Mouse (Mus musculus) kidney, postnatal 36 days (tissue): ENCODE measurements at regions not wholly inside any gene's neighbourhood (a gene's known extent, or its start where the extent isn't known, plus 50 kb on each side); places are given as distances from the start of the nearest gene placed in this dataset.

Experiments
- DNase-seq, 2 experiments: peaks; one replicate each; pipeline ENCODE4 v3.0.0; 2021 to 2022; ENCODE audit warnings: mixed read lengths in 2 of 2

DNA sequence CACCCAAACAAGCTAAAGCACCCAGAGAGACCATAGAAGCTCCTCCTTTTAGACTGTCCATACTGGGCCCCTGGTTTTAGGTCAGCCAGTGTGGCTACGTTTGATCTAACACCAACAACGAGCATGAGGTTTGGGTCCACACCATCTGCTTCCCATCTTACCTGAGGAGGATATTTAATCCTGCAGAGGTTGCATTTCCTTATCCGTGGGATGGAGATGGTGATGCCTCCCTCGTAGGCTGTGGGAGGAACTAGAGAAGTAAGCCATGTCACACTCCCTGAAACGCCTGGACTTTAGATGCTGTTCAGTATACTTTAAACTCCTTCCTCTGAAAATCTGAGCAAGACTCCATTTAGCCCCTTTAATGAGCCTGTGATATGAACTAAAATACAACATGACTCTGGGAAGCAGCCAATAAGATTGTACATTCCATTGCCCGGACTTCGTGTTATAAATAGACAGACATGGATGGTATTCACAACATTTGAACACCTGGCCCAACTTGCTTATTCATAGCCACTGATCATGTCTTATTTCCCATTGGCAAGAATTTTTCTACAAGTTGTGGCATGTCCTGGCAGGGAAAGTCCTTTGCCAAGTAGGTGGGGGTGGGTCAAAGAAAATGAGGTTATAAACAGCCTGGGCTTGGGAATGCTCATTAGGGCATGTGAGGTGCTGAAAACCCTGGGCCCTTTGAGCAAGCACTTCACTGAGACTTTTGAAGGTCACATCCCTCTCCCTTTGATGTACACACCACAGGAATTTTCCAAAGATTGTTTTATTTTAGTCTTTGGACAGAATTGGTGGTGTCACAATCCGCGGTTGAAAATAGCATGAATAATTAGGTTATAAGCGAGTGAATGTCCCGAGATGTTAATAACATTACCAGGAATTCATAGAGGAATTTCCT lies 89.7 kb upstream of the Pgrmc2 start:
- DNase-seq: peak in 1 of 2 experiments; percentile 15

DNA sequence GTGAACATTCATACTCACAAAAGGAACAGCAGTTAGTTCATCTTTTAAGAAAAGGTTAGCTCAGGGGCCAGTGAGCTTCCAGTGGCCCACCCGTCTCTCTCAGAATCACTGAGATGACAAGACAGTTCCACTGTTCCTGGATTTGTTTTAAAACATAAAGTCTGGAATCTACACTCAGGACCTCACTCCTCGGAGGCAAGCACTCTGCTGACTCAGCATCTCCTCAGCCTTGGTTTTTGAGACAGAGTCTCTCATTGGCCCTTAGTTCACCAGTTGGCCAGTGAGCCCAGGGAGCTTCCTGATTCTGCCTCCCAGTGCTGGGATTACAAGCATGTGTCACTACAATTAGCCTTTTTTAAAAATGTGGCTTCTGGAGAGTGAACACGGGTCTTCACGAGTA lies 88.9 kb upstream of the Pgrmc2 start:
- no peak for DNase-seq

DNA sequence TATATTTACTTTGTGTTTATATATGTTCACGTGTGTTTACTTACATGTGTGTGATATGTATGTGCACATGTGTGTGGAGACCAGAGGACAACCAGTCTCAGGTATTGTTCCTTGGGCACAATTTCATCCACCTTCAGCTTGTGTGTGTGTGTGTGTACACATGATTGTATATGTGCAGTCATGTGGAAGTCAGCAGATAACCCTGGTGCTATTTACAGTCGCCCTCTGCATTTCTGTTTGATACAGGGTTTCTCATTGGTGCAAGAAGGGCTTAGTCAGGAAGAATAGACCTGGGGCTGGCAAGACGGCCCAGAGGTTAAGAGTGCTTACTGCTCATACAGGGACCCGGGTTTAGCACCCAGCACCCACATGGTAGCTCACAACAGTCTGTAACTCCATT lies 88.5 kb upstream of the Pgrmc2 start:
- DNase-seq: no peak

DNA sequence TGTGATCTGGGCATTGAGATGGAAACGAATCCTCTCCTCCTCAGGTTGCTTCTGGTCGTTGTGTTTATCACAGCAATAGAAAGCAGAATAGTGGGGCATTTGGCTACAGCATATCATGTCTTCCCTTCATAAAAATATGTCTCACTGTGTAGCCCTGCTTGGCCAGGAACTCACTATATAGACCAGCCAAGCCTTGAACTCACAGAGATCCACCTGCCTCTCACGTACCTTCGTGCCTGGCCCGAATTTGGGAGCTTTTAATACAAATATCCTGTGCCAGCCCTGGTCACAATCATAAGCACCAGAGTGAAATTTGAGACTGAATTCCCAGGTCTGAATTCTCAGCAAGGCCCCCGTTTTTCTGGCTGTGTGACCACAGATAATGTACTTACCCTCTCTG lies 87.7 kb upstream of the Pgrmc2 start:
- DNase-seq: no peak

DNA sequence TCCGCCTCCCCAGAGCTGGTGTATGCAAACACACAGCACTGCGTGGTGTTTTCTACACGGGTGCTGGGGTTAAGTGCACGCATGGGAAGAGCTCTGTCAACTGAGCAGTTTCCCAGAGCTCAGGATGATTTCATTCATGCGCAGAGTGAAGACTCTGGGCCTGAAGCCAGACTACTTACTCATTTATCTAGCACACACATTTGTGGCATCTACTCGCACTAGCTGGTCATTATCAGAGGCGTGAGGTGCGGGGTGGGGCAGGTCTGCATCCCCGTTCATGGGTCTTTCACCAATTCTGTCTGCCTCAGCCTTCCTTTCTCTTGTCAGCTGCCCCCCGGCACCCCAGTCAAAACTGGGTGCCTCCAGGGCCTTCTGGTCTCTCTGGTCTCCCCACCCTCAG lies 86.6 kb upstream of the Pgrmc2 start:
- DNase-seq: no peak

DNA sequence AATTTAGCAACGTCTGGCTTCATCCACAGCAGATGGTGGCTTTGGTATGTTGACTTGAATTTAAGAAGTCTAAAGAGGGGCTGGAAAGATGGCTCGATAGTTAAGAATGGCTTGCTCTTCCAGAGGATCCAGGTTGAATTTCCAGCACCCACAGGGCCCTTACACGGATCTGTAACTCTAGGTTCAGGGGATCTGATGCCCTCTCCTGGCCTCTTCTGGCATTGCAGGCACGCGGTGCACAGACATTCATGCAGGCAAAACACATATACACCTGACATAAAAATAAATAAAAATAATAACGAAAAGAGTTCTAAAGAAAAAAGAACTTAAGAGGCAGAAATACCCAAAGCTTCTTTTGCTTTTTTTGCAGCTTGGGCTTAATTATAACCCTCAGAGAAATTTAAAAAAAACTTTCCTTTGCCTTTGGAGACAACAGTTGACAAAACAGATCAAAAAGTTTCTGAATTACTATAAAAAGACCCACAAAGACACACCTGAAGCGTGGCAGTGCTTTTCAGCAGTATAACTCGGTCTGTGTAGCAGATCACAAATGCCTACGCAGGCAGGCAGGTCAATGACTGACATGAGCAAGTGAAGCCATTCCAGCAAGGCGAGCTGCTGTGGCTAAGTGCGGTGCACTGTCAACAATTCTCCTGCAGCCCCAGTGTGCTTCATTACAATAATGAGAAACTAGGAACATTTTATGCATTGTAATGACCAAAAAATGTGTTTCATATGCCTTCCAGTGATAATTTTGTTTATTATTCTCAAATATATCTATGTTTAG lies 85.5 kb upstream of the Pgrmc2 start:
- DNase-seq: no peak

DNA sequence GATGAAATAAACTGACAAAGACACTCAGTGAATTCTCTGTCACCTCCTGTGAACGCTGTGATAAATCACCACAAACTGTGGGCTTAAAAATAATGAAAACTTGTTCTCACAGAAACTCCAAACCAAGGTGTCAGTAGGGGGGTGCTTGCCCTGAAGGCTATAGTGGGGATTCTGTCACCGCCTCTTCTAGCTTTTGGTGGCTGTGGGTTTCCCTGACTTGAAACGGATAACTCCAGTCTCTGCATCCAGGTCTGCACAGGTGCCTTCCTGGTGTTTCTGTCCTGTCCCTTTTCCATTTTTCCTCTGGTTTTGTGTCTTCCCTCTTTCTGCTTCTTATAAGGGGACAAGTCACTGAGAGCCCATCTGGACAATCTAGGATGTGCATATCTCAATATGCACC lies 84.6 kb upstream of the Pgrmc2 start:
- DNase-seq: no peak

DNA sequence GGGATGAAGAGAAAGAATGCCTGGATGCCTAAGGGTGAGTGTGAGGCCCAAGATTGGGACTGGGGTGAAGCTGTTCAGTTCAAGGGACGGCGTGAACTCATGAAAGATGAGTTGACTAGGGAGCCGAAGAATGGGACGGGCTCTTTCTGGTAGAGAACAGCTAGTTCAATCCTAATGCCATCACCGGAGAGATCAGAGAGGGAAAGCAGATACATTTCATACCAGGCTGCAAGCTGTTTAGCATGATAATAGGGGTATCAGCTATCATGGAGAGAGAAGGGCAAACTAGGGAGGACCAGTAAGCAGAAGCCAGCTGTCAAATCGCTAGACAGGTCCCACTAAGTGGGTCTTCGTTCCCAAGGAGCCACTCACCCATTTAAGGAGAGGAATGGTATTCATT lies 81.9 kb upstream of the Pgrmc2 start:
- no peak for DNase-seq

DNA sequence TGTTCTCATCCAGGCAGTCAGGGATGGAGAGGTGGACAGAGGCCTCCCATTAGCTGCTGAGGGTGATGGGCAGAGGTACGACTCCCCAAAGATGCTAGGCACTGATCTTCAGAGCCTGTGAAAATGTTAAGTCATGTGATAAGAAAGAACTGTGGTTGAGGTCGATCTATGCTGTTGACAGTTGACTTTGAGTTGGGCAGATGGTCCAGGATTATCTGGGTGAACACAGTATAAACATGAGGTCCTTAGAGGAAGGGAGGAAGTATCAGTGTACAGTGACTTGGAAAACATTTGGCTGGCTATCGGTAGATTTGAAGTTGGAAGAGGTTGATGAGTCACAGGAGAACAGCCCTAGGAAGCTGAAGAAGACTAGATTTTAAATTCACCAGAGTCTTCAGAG lies 80.9 kb upstream of the Pgrmc2 start:
- DNase-seq: no peak

DNA sequence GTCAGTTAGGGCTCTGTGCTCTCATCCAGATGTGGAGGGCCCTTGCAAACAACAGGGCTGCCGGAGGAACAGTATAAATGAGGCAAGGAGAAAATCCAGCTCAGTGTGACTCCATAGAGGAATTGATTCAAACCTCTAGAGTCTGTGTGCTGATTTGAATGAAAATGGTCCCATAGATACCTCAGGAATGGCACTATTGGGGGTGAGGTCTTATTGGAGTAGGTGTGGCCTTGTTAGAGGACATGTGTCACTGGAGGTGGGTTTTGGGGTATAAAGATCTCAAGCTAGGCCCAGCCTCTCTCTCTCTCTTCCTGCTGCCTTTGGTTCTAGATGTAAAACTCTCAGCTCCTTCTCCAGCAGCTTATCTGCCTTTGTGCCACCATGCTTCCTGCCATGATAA lies 79.7 kb upstream of the Pgrmc2 start:
- no peak for DNase-seq

DNA sequence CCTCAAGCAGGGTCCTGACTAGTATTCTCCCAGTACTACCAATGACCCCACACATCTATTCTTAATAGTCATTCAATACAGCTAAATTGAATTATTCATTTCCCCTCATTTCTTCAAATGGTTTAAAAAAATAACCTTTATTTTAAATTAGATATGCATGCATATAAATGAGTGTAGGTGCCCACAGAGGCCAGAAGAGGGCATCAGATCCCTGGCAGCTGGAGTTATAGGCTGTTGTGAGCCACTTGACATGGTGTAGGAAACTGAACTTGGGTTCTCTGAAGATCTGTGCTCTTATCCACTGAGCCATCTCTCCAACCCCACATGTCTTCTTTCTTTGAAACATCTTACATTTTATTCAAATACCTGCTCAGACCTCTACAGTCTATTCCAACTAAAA lies 77.8 kb upstream of the Pgrmc2 start:
- DNase-seq: no peak

DNA sequence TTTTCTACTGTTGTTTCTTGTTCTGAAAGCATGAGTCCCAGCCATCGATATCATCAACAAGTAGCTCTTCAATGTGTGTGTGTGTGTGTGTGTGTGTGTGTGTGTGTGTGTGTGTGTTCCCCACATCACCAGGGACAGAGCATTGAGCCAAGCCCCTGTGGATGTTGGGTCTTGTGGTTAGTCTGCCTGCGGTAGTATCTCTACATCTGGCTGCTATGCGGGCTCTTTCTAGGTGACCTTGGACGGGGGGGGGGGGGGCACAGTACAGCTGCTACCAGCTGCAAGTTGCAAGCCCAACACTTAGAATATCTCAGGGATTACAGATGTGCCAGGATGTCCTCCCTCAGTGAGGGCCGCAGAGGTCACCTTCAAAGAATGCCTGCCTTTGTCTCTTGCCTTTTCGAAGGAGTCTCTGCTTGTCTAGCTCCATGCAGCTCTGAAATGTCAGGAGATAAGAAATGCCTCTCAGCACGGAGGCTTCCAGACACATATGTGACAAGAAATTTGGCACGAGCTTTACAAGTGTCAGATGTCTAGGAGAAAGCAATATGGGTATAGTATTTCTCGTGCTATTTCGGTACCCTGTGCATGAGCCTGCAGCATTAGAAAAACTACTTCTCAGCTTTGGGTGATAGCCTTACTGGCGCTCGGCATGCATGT lies 75.6 kb upstream of the Pgrmc2 start:
- DNase-seq: no peak

DNA sequence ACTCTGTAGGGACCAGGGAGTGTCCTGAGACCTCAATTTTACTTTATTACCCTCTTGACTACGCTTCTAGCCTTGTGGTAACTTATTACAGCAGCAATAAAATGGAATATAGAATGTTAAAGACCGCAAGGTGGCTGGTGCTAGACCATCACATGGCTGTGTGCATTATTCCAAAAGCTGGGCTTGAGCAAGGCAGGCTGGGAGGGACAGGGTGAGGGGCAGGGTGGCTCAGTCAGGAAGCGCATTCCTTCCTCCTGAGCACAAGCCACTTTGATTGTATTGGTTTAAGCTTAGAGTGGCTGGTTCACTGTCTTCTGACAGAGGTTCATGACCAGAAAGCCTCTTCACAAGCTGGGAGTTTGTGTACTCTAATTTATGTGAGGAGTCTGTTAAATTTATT lies 74.6 kb upstream of the Pgrmc2 start:
- DNase-seq: no peak

DNA sequence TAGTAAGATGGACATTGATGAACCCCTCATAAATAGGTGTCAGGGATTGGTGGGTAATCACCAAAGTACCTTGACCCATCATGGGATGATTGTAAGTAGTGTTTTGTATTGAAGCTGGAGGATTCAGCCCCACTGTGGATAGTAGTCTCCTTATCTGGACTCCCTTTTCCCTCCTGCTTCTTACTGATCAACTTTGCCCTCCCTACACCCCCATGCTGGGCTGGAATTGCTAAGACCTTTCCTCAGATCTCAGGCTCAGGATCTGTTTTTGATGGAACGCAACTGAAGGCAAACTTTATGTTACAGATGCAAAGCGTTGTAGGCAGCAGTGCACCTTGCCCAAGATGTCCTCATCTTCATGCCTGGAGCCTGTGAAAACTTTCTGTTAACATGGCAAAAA lies 73.7 kb upstream of the Pgrmc2 start:
- DNase-seq: no peak

DNA sequence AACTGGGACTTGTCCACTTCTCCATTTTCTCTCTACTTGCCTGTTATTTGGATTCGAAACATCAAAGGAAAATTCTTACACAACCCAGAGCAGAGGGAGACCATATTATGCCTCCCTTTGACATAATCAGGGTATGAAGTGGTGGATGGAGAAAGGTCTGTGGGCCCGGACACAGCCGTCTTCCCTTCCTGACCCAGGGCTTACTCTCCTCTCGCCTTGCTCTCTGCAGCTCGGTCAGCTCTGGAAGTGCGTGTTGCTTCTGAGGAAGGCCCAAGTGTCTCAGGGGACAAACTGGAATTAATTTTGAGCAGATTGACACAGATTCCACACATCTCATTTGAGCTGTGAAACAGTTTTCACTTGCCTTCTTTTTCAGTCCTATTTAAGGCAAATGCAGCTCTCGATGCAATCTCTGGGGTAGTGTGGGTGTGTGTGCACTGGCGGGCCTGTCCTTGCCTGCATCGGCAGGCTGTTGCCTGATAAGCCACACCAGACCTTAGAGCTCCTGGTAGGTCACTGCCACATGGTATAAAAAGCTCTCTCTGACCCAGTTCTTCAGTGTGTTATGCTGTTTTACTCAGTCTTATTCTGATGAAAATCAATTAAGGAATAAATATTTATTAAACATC lies 72.4 kb upstream of the Pgrmc2 start:
- no peak for DNase-seq

DNA sequence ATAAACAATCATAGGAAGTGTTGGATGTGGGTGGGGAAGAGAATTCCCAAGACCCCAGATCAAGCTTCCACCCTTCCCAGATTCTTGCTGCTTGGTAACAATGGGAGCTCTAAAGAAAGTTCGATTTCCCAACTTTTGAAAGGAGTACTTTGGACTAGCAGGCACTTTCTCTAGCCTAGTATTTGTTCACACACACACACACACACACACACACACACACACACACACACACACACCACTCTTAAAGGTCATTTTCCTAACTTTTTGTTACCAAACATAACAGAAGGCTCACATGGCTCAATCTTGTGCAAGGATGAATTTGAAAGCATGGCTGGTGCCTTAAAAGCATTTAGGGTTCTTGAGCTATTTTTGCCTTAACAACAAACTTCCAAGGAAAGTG lies 71.6 kb upstream of the Pgrmc2 start:
- no peak for DNase-seq

DNA sequence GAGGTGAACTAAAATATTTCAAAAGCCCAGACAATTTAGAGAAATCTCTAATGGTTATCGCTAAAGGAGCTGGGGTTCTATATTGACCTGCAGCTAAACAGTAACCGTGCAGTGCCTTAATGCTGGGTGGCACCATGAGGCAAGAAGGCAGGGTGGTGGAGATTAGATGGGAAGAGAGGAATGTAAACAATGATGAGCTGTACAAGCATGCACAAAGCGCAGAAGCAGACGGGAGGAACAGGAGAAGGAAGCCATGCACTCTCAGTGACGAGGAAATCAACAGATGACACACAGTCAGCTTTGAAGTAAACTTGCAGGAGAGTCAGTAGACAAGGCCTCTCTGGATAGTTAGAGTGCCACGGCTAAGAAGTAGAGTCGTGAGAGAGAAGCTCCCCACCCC lies 69.1 kb upstream of the Pgrmc2 start:
- DNase-seq: no peak

DNA sequence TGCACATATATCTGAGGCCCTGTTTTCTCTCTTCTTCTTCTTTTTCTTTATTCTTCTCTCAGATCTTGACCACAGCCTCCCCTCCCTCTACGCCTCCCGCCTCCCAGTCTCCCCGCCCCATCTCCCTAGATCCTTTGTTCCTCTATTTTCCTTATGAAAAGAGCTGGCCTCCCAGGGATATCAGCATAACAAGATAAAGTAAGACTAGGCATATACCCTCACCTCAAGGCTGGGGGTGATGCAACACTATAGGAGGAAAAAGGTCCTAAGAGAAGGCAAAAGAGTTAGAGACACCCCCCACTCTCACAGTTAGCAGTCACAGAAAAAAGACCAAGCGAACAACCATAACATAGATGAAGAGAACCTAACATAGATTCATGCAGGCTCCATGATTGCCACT lies 57.5 kb upstream of the Pgrmc2 start:
- DNase-seq: no peak

DNA sequence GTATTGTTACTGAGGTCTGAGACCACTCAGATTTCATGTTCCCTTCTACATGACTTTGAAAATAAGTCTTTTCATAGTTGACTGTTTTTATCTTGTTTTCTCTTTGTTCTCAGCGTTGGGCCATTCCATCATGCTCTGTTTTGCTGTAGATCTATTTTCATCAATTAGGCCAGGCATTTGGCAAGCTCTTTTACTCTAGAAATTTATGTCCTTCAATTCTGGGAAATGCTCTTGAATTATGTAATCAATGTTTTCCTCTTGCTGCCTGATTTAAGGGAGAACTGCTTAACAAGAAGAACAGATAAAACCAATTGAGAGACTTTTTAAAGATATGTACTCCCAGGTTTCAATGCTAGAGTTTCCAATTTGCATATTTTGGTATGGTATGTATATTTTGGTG lies 55.1 kb upstream of the Pgrmc2 start:
- no peak for DNase-seq

DNA sequence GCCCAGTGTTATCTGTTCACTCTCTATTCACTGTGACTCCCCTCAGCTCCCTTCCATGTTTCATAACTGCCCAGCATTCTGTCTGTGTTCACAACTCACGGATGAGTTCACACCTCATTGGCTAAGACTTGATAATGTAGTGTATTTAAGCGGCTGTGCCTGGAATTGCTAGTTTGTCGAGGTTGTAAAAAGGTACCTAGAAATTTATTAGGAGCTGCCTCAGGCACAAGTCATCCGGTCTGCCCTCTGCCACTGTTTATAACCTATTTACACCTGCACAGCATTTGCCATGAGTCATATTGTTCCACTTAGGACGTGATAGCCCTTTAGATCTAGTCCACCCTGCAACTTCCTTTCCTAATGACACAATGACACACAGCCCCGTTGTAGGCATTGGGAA lies 50.0 kb upstream of the Pgrmc2 start:
- peak; percentile 10 to 42 for DNase-seq
